Mouse (Mus musculus): ENCODE measurements around the gene Eif4e2.

GRCm38 (mm10) chr1:87273514-87273942 lies 59.8 kb downstream of the Eif4e2 start:
- TF ChIP-seq CTCF (IDR thresholded peaks at IDR 0.05; ENCODE audit: borderline replicate concordance, insufficient read depth, low read depth, low read length), result no peak
- no peak for TF ChIP-seq POLR2A (IDR thresholded peaks at IDR 0.05; ENCODE audit: borderline replicate concordance, insufficient read depth, low read length)
